In genomic region chr17:80167851-80168251, GRCm38 (mm10) we compare ENCODE assay signal across 7 mouse cellular contexts. TPM values are rescaled to one million over a fixed set of nuclear protein-coding genes. Genes with fewer than 3 reads are reported as not detected.
DNase-seq lines count a peak whose midpoint lies in the region; ATAC-seq and TF ChIP-seq lines count a peak whose summit lies in the region.

No protein-coding gene starts in this region.

- H3K4me1 ChIP-seq in embryonic facial prominence, embryonic 15.5 days = peaks cover 19% of the 10 kb centered on the region
- peaks cover 15% of the 10 kb centered on the region for H3K4me1 ChIP-seq in hindbrain, embryonic 14.5 days (replicated peaks; ENCODE audit: control insufficient read depth, insufficient read depth, low read length)
- peaks cover 18% of the 10 kb centered on the region for H3K4me1 ChIP-seq in midbrain, embryonic 12.5 days

- no peaks in the 10 kb centered on the region for H3K9me3 ChIP-seq in embryonic facial prominence, embryonic 15.5 days (replicated peaks)
- no peaks in the 10 kb centered on the region for H3K9me3 ChIP-seq in hindbrain, embryonic 14.5 days (ENCODE audit: control insufficient read depth, low read length)
- no peaks in the 10 kb centered on the region for H3K9me3 ChIP-seq in midbrain, embryonic 12.5 days

- no peaks in the 10 kb centered on the region for H3K27me3 ChIP-seq in embryonic facial prominence, embryonic 15.5 days
- H3K27me3 ChIP-seq in hindbrain, embryonic 14.5 days (ENCODE audit: control insufficient read depth, insufficient read depth, low read length) = no peaks in the 10 kb centered on the region
- no peaks in the 10 kb centered on the region for H3K27me3 ChIP-seq in midbrain, embryonic 12.5 days

- intact Hi-C loops in left cerebral cortex, adult 2 months (cut with DNase I) = loop anchor here (1.0 to 2.0 kb wide), 2 partner anchors 42 to 107 kb away; no protein-coding TSS in a partner anchor

- TF ChIP-seq CTCF in left cerebral cortex, adult 2 months (IDR thresholded peaks at IDR 0.05) = no peak

- peak overlapping the region; percentile 92 for H3K27ac ChIP-seq in left cerebral cortex, adult 2 months
- H3K27ac ChIP-seq in embryonic facial prominence, embryonic 15.5 days (replicated peaks) = 0 out of 2 replicates have a peak overlapping the region, but pooled peaks have one; percentile 17
- H3K27ac ChIP-seq in hindbrain, embryonic 14.5 days = peak overlapping the region; percentile 82
- H3K27ac ChIP-seq in midbrain, embryonic 12.5 days (replicated peaks) = 0 out of 2 replicates have a peak overlapping the region, but pooled peaks have one; percentile 65

- H3K4me3 ChIP-seq in left cerebral cortex, adult 2 months = peak overlapping the region; percentile 22; the same call in 1 of the 2 replicates
- H3K4me3 ChIP-seq in embryonic facial prominence, embryonic 15.5 days (replicated peaks) = no peak overlapping the region
- no peak overlapping the region for H3K4me3 ChIP-seq in hindbrain, embryonic 14.5 days (replicated peaks; ENCODE audit: low read length)
- H3K4me3 ChIP-seq in midbrain, embryonic 12.5 days = no peak overlapping the region

- ATAC-seq in embryonic facial prominence, embryonic 15.5 days (ENCODE audit: insufficient number of reproducible peaks, low FRiP score, low TSS enrichment, low read depth) = peak; percentile 55
- ATAC-seq in hindbrain, embryonic 14.5 days (ENCODE audit: low FRiP score) = peak; percentile 46
- ATAC-seq in midbrain, embryonic 12.5 days (ENCODE audit: low FRiP score, low read depth) = peak; percentile 55; the same call in 1 of the 2 replicates

- no peaks in the 10 kb centered on the region for H3K36me3 ChIP-seq in embryonic facial prominence, embryonic 15.5 days
- no peaks in the 10 kb centered on the region for H3K36me3 ChIP-seq in hindbrain, embryonic 14.5 days (replicated peaks; ENCODE audit: control insufficient read depth, insufficient read depth)
- H3K36me3 ChIP-seq in midbrain, embryonic 12.5 days = no peaks in the 10 kb centered on the region

- peak; percentile 37 to 49 for DNase-seq in left cerebral cortex, adult 2 months (ENCODE audit: extremely low spot score in 1 of 2, low spot score in 2 of 2)
- no peak for DNase-seq in left cerebral cortex, adult 11 months (ENCODE audit: low spot score)
- DNase-seq in hindbrain, embryonic 14.5 days (ENCODE audit: low spot score) = no peak
- DNase-seq in ovary, postnatal 36 days (ENCODE audit: low spot score) = no peak
- no peak for DNase-seq in ovary, postnatal 10 days (ENCODE audit: low spot score)

- H3K9ac ChIP-seq in embryonic facial prominence, embryonic 15.5 days = no peak overlapping the region
- H3K9ac ChIP-seq in hindbrain, embryonic 14.5 days = no peak overlapping the region
- no peak overlapping the region for H3K9ac ChIP-seq in midbrain, embryonic 12.5 days (replicated peaks)

- H3K4me2 ChIP-seq in embryonic facial prominence, embryonic 15.5 days (replicated peaks) = peak overlapping the region; percentile 44
- H3K4me2 ChIP-seq in hindbrain, embryonic 14.5 days (replicated peaks) = peak overlapping the region; percentile 43
- peak overlapping the region; percentile 37; the same call in 1 of the 2 replicates for H3K4me2 ChIP-seq in midbrain, embryonic 12.5 days (replicated peaks)

- WGBS in embryonic facial prominence, embryonic 15.5 days = 38% methylated on average over 7 of the region's 7 CpGs
- 51% methylated on average over 7 of the region's 7 CpGs for WGBS in hindbrain, embryonic 14.5 days
- 70% methylated on average over 7 of the region's 7 CpGs for WGBS in midbrain, embryonic 12.5 days

RNA-seq across cellular contexts. Expression of gene Srsf7, which starts 39.3 kb away (rescaled TPM):
- 100 to 1,000 TPM; 103 to 115 TPM for total RNA-seq in left cerebral cortex, adult 2 months (2021)
- polyA plus RNA-seq in embryonic facial prominence, embryonic 15.5 days (2015; fragmentation: Nextera tagmentation; extraction: Ambion mirVana) = 476 and 487 TPM in 2 replicates
- polyA plus RNA-seq in hindbrain, embryonic 14.5 days (2014; fragmentation: Nextera tagmentation; extraction: Ambion mirVana) = 389 and 452 TPM in 2 replicates
- 688 TPM in 2 replicates for polyA plus RNA-seq in midbrain, embryonic 12.5 days (2016; fragmentation: Nextera tagmentation; extraction: Ambion mirVana)

RNA-seq across cellular contexts. Expression of gene Ttc39d, which starts 39.4 kb away (rescaled TPM):
- total RNA-seq in left cerebral cortex, adult 2 months (2021) = under 1 TPM in 1 of 2 experiments, not detected in 1; 0.18 TPM
- polyA plus RNA-seq in embryonic facial prominence, embryonic 15.5 days (2015; fragmentation: Nextera tagmentation; extraction: Ambion mirVana) = 0.34 and 0.52 TPM in 2 replicates
- 0.15 and 0.26 TPM in 2 replicates for polyA plus RNA-seq in hindbrain, embryonic 14.5 days (2014; fragmentation: Nextera tagmentation; extraction: Ambion mirVana)
- polyA plus RNA-seq in midbrain, embryonic 12.5 days (2016; fragmentation: Nextera tagmentation; extraction: Ambion mirVana) = 0.14 and 0.30 TPM in 2 replicates

RNA-seq across cellular contexts. Expression of gene Galm, which starts 40.6 kb away (rescaled TPM):
- total RNA-seq in left cerebral cortex, adult 2 months (2021) = 1 to 10 TPM; 1.8 to 2.6 TPM
- polyA plus RNA-seq in embryonic facial prominence, embryonic 15.5 days (2015; fragmentation: Nextera tagmentation; extraction: Ambion mirVana) = 25.8 and 32.0 TPM in 2 replicates
- polyA plus RNA-seq in hindbrain, embryonic 14.5 days (2014; fragmentation: Nextera tagmentation; extraction: Ambion mirVana) = 2.2 and 2.4 TPM in 2 replicates
- polyA plus RNA-seq in midbrain, embryonic 12.5 days (2016; fragmentation: Nextera tagmentation; extraction: Ambion mirVana) = 4.8 and 5.0 TPM in 2 replicates

RNA-seq across cellular contexts. Expression of gene Gemin6, which starts 56.4 kb away (rescaled TPM):
- total RNA-seq in left cerebral cortex, adult 2 months (2021) = 1 to 10 TPM; 5.3 to 5.9 TPM
- polyA plus RNA-seq in embryonic facial prominence, embryonic 15.5 days (2015; fragmentation: Nextera tagmentation; extraction: Ambion mirVana) = 33.4 and 36.1 TPM in 2 replicates
- 19.4 and 20.9 TPM in 2 replicates for polyA plus RNA-seq in hindbrain, embryonic 14.5 days (2014; fragmentation: Nextera tagmentation; extraction: Ambion mirVana)
- polyA plus RNA-seq in midbrain, embryonic 12.5 days (2016; fragmentation: Nextera tagmentation; extraction: Ambion mirVana) = 31.6 and 33.1 TPM in 2 replicates

Comparison
In these comparisons a context has a peak if more than half of its experiments do, and no peak if none do; other contexts are left out.
1. DNase-seq: peak in left cerebral cortex, adult 2 months (2 of 2); none in left cerebral cortex, adult 11 months (single experiment), hindbrain, embryonic 14.5 days (single experiment), ovary, postnatal 36 days (single experiment) and ovary, postnatal 10 days (single experiment).
2. H3K27ac ChIP-seq: peak in every context shown above with its lines; median percentile 92 in left cerebral cortex, adult 2 months; 82 in hindbrain, embryonic 14.5 days; 65 in midbrain, embryonic 12.5 days; 17 in embryonic facial prominence, embryonic 15.5 days.
3. Peak in every context shown above with its lines, with median percentiles within 50 percentile points of each other: ATAC-seq and H3K4me2 ChIP-seq.